Mouse (Mus musculus) MEL (cell line): ENCODE data around the gene Tmem184c. TPM values are rescaled to one million over a fixed set of nuclear protein-coding genes. Genes with fewer than 3 reads are reported as not detected.

Experiments
- DNase-seq: peaks from one replicate; pipeline ENCODE4 v3.0.0; 2011; ENCODE audit warnings: low read depth, low spot score
- H3K27ac ChIP-seq: 2 replicates; pipeline ENCODE4 v1.5.1; 2012; ENCODE audit warnings: low read depth, mild to moderate bottlenecking, control low read depth, low read length, moderate library complexity; ENCODE audit not compliant: control insufficient read depth
- H3K27me3 ChIP-seq, 2 experiments: fragments of 150-350 bp in 1 of 2; sonication (generic) in 1 of 2; 2 replicates each; pipeline ENCODE4 v1.6.1; 2012; ENCODE audit warnings: low read length in 2 of 2, mild to moderate bottlenecking in 2 of 2, improper control_type of control experiment in 1 of 2, moderate library complexity in 1 of 2; ENCODE audit not compliant: insufficient read depth in 2 of 2, control insufficient read depth in 1 of 2
- H3K36me3 ChIP-seq, 2 experiments: 2 replicates each; pipeline ENCODE4 v1.6.1; 2012 to 2014; ENCODE audit warnings: low read length in 2 of 2, improper control_type of control experiment in 1 of 2, inconsistent platforms in 1 of 2, mild to moderate bottlenecking in 1 of 2; ENCODE audit not compliant: insufficient read depth in 2 of 2, control insufficient read depth in 1 of 2
- H3K4me1 ChIP-seq, 2 experiments: fragments of 150-350 bp in 1 of 2; sonication (generic) in 1 of 2; 2 replicates each; pipeline ENCODE4 v1.6.1; 2012; ENCODE audit warnings: low read length in 2 of 2, improper control_type of control experiment in 1 of 2, mild to moderate bottlenecking in 1 of 2; ENCODE audit not compliant: insufficient read depth in 2 of 2, control insufficient read depth in 1 of 2
- H3K4me3 ChIP-seq, 2 experiments: fragments of 150-350 bp in 1 of 2; sonication (generic) in 1 of 2; 2 replicates each; pipeline ENCODE4 v1.5.1; 2012; ENCODE audit warnings: low read depth in 2 of 2, low read length in 2 of 2, mild to moderate bottlenecking in 2 of 2, moderate library complexity in 2 of 2, control low read depth in 1 of 2, improper control_type of control experiment in 1 of 2; ENCODE audit not compliant: control insufficient read depth in 1 of 2, insufficient read depth in 1 of 2
- H3K79me2 ChIP-seq: 2 replicates; pipeline ENCODE4 v1.6.1; 2012; ENCODE audit warnings: mild to moderate bottlenecking, low read length, moderate library complexity; ENCODE audit not compliant: control insufficient read depth, poor library complexity, insufficient read depth
- H3K9ac ChIP-seq: 2 replicates; pipeline ENCODE4 v1.6.1; 2012; ENCODE audit warnings: low read depth, mild to moderate bottlenecking, control low read depth, low read length, moderate library complexity; ENCODE audit not compliant: control insufficient read depth, poor library complexity, severe bottlenecking
- H3K9me3 ChIP-seq: fragments of 150-350 bp; sonication (generic); replicated peaks from 2 replicates; pipeline ENCODE4 v1.6.1; 2012; ENCODE audit warnings: mild to moderate bottlenecking, low read length, improper control_type of control experiment, moderate library complexity; ENCODE audit not compliant: insufficient read depth
- CHD1 ChIP-seq: IDR thresholded peaks from 2 replicates; pipeline ENCODE4 v1.6.1; 2012; ENCODE audit warnings: low read depth, mild to moderate bottlenecking, inconsistent platforms, low read length, improper control_type of control experiment
- CHD2 ChIP-seq: IDR thresholded peaks from 2 replicates; pipeline ENCODE4 v1.6.1; 2011; ENCODE audit warnings: low read length, improper control_type of control experiment
- CTCF ChIP-seq, 3 experiments: IDR thresholded peaks in 2 of 3; conservative IDR thresholded peaks in 1 of 3; 2 replicates each; pipeline ENCODE4 v1.5.1; 2011 to 2012; ENCODE audit warnings: low read length in 3 of 3, low read depth in 2 of 3, mild to moderate bottlenecking in 2 of 3, improper control_type of control experiment in 1 of 3, inconsistent platforms in 1 of 3, mixed read lengths in 1 of 3, moderate library complexity in 1 of 3; ENCODE audit not compliant: control insufficient read depth in 1 of 3, insufficient read depth in 1 of 3, poor library complexity in 1 of 3, severe bottlenecking in 1 of 3
- E2F4 ChIP-seq: IDR thresholded peaks from 2 replicates; pipeline ENCODE4 v1.6.1; 2011; ENCODE audit warnings: low read depth, low read length, improper control_type of control experiment, borderline replicate concordance
- GABPA ChIP-seq: IDR thresholded peaks from 2 replicates; pipeline ENCODE4 v1.6.1; 2012; ENCODE audit warnings: low read depth, mild to moderate bottlenecking, inconsistent platforms, low read length, improper control_type of control experiment, moderate library complexity
- GATA1 ChIP-seq: IDR thresholded peaks from 2 replicates; pipeline ENCODE4 v1.6.1; 2011; ENCODE audit warnings: low read depth, low read length, improper control_type of control experiment
- MAFK ChIP-seq: IDR thresholded peaks from 2 replicates; pipeline ENCODE4 v1.6.1; 2011; ENCODE audit warnings: low read depth, mild to moderate bottlenecking, low read length, improper control_type of control experiment, borderline replicate concordance
- MAX ChIP-seq: IDR thresholded peaks from 2 replicates; pipeline ENCODE4 v1.6.1; 2011; ENCODE audit warnings: low read length, improper control_type of control experiment
- MYB ChIP-seq: IDR thresholded peaks from 2 replicates; pipeline ENCODE4 v1.6.1; 2011; ENCODE audit warnings: mild to moderate bottlenecking, low read depth, low read length, improper control_type of control experiment
- NRF1 ChIP-seq: IDR thresholded peaks from 2 replicates; pipeline ENCODE4 v1.6.1; 2014; ENCODE audit warnings: low read depth, mild to moderate bottlenecking, inconsistent platforms, low read length, improper control_type of control experiment, moderate library complexity; ENCODE audit not compliant: poor library complexity, insufficient read depth, severe bottlenecking
- POLR2A ChIP-seq, 2 experiments: IDR thresholded peaks; 2 replicates each; pipeline ENCODE4 v1.6.1; 2011 to 2012; ENCODE audit warnings: low read length in 2 of 2, mild to moderate bottlenecking in 2 of 2, control low read depth in 1 of 2, improper control_type of control experiment in 1 of 2, low read depth in 1 of 2, moderate library complexity in 1 of 2; ENCODE audit not compliant: control insufficient read depth in 1 of 2, insufficient read depth in 1 of 2, poor library complexity in 1 of 2
- POLR2AphosphoS2 ChIP-seq: IDR thresholded peaks from 2 replicates; pipeline ENCODE4 v1.6.1; 2011; ENCODE audit warnings: low read length, improper control_type of control experiment
- POLR2AphosphoS5 ChIP-seq: IDR thresholded peaks from 2 replicates; pipeline ENCODE4 v1.6.1; 2012; ENCODE audit warnings: low read depth, borderline replicate concordance, mild to moderate bottlenecking, inconsistent platforms, low read length, moderate library complexity, mixed read lengths
- RAD21 ChIP-seq: IDR thresholded peaks from 2 replicates; pipeline ENCODE4 v1.6.1; 2011; ENCODE audit warnings: mild to moderate bottlenecking, low read depth, low read length, improper control_type of control experiment
- RCOR1 ChIP-seq: IDR thresholded peaks from 2 replicates; pipeline ENCODE4 v1.6.1; 2012; ENCODE audit warnings: low read depth, mild to moderate bottlenecking, inconsistent platforms, low read length, improper control_type of control experiment
- SIN3A ChIP-seq: IDR thresholded peaks from 2 replicates; pipeline ENCODE4 v1.6.1; 2012; ENCODE audit warnings: low read length, improper control_type of control experiment, inconsistent platforms
- SMC3 ChIP-seq: IDR thresholded peaks from 2 replicates; pipeline ENCODE4 v1.6.1; 2011; ENCODE audit warnings: low read depth, low read length, improper control_type of control experiment
- TAL1 ChIP-seq: IDR thresholded peaks from 2 replicates; pipeline ENCODE4 v1.6.1; 2012; ENCODE audit warnings: mild to moderate bottlenecking, inconsistent platforms, low read length, moderate library complexity, mixed read lengths
- TCF12 ChIP-seq: IDR thresholded peaks from 2 replicates; pipeline ENCODE4 v1.6.1; 2014; ENCODE audit warnings: low read depth, mild to moderate bottlenecking, inconsistent platforms, low read length, improper control_type of control experiment, moderate library complexity
- UBTF ChIP-seq: IDR thresholded peaks from 2 replicates; pipeline ENCODE4 v1.6.1; 2012; ENCODE audit warnings: low read depth, mild to moderate bottlenecking, inconsistent platforms, low read length, improper control_type of control experiment, moderate library complexity, borderline replicate concordance; ENCODE audit not compliant: insufficient read depth
- USF1 ChIP-seq: IDR thresholded peaks from 2 replicates; pipeline ENCODE4 v1.6.1; 2014; ENCODE audit warnings: low read depth, mild to moderate bottlenecking, inconsistent platforms, low read length, improper control_type of control experiment, moderate library complexity
- ZKSCAN1 ChIP-seq: IDR thresholded peaks from 2 replicates; pipeline ENCODE4 v1.6.1; 2012; ENCODE audit warnings: low read depth, mild to moderate bottlenecking, inconsistent platforms, low read length, improper control_type of control experiment, moderate library complexity
- ZNF384 ChIP-seq: IDR thresholded peaks from 2 replicates; pipeline ENCODE4 v1.6.1; 2012; ENCODE audit warnings: low read depth, mild to moderate bottlenecking, inconsistent platforms, low read length, improper control_type of control experiment
- polyA plus RNA-seq, 2 experiments: library from polyadenylated mRNA; stranded (reverse) in 1 of 2; unstranded in 1 of 2; fragments of >175 nt in 1 of 2; fragments of >200 nt in 1 of 2; gene quantifications; 2 replicates each; pipeline versions ENCODE4 v1.2.1 to v1.2.4; 2012; ENCODE audit warnings: low replicate concordance in 2 of 2, low read depth in 1 of 2; ENCODE audit not compliant: insufficient read length in 2 of 2, insufficient read depth in 1 of 2, missing spikeins in 1 of 2
- total RNA-seq: library from RNA; depleted of rRNA; stranded (reverse); fragments of 300-350 nt; gene quantifications from 2 replicates; pipeline ENCODE4 v1.2.3, GENCODE M21; 2012

The Tmem184c gene
- total and polyA plus RNA-seq, 3 experiments, result 8.5 to 11.3 TPM; not detected in 1

DNA sequence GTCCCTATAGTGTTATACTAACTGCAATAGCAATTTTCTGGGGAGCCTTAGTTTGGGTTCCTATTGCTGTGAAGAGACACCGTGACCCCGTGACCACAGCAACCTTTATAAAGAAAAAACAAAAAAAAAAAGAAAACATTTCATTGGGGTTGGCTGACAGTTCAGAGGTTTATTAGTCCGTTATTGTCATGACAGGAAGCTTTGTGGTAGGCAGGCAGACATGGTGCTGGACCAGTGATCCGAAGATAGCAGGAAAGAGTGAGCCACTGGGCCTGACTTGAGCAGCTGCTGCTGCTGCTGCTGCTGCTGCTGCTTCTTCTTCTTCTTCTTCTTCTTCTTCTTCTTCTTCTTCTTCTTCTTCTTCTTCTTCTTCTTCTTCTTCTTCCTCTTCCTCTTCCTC lies 26.3 kb downstream of the Tmem184c start:
- no peaks in the 10 kb centered on the region; a peak in 2 of 4 replicates for H3K36me3 ChIP-seq
- H3K9ac ChIP-seq, result no peak overlapping the region
- H3K4me3 ChIP-seq, result no peak overlapping the region
- H3K27me3 ChIP-seq, result no peaks in the 10 kb centered on the region
- no peaks in the 10 kb centered on the region for H3K79me2 ChIP-seq
- no peak overlapping the region for H3K27ac ChIP-seq
- TF ChIP-seq RCOR1 (no peak), ZKSCAN1 (no peak), CTCF (IDR thresholded peaks at IDR 0.05 in 2 of 3, conservative IDR thresholded peaks at IDR 0.05 in 1 of 3; ENCODE audit: control insufficient read depth in 1 of 3, insufficient read depth in 1 of 3, low read depth in 2 of 3, low read length in 3 of 3, poor library complexity in 1 of 3, severe bottlenecking in 1 of 3) (no peak), MAX (no peak), SIN3A (no peak), MAFK (no peak), E2F4 (no peak), ZNF384 (no peak), POLR2AphosphoS2 (no peak), POLR2A (IDR thresholded peaks at IDR 0.05; ENCODE audit: control insufficient read depth in 1 of 2, insufficient read depth in 1 of 2, low read depth in 1 of 2, low read length in 2 of 2, poor library complexity in 1 of 2) (no peak), TAL1 (no peak), USF1 (no peak), GATA1 (no peak), MYB (no peak)
- TF ChIP-seq, all 39 proteins: peak for 0
- no peaks in the 10 kb centered on the region for H3K9me3 ChIP-seq
- H3K4me1 ChIP-seq, result no peaks in the 10 kb centered on the region
- DNase-seq, result no peak

DNA sequence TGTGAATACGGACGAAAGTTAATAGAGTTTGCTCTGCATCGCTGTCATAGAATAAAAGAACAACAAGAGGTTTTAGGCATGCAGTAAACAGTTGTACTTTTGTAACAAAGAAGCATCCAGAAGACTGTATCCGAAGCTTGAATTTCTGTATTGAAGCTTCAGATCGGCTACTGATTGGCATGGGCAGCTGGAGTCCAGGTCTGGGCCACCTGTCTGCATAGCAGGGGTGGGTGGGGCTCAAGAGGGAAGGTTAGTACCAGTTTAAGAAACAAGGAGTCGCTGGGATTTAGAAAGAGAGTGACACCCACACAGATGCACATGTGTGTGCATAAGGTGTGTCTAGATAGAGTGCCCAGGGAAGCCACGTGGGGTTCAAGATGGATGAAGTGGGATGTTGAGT lies 32.8 kb downstream of the Tmem184c start:
- peaks cover 0 to 3% of the 10 kb centered on the region in 2 experiments; a peak in 2 of 4 replicates for H3K36me3 ChIP-seq
- no peak for DNase-seq

GRCm38 (mm10) chr8:77574229-77574628 lies 36.3 kb downstream of the Tmem184c start:
- H3K27me3 ChIP-seq, result no peaks in the 10 kb centered on the region
- H3K4me3 ChIP-seq, result no peak overlapping the region
- no peaks in the 10 kb centered on the region; the same call in 1 of the 2 replicates for H3K79me2 ChIP-seq
- H3K9ac ChIP-seq, result no peak overlapping the region
- H3K9me3 ChIP-seq, result no peaks in the 10 kb centered on the region
- peak; percentile 11 for DNase-seq
- no peak overlapping the region for H3K27ac ChIP-seq
- no peaks in the 10 kb centered on the region for H3K4me1 ChIP-seq
- TF ChIP-seq TAL1, result no peak
- no peak for TF ChIP-seq NRF1
- TF ChIP-seq CHD1, result no peak
- no peak for TF ChIP-seq GATA1
- TF ChIP-seq GABPA, result no peak
- TF ChIP-seq CTCF (IDR thresholded peaks at IDR 0.05 in 2 of 3, conservative IDR thresholded peaks at IDR 0.05 in 1 of 3; ENCODE audit: control insufficient read depth in 1 of 3, insufficient read depth in 1 of 3, low read depth in 2 of 3, low read length in 3 of 3, poor library complexity in 1 of 3, severe bottlenecking in 1 of 3), result peak in 2 of 3 experiments; percentile 40 to 41; a peak in 4 of 6 replicates
- TF ChIP-seq UBTF, result no peak
- TF ChIP-seq TCF12, result no peak
- no peak for TF ChIP-seq MAX
- TF ChIP-seq SMC3, result peak; percentile 31; the same call in 1 of the 2 replicates
- no peak for TF ChIP-seq RCOR1
- no peak for TF ChIP-seq POLR2A (IDR thresholded peaks at IDR 0.05; ENCODE audit: control insufficient read depth in 1 of 2, insufficient read depth in 1 of 2, low read depth in 1 of 2, low read length in 2 of 2, poor library complexity in 1 of 2)
- TF ChIP-seq POLR2AphosphoS2, result no peak
- no peak for TF ChIP-seq RAD21
- no peak for TF ChIP-seq POLR2AphosphoS5
- no peak for TF ChIP-seq CHD2
- peaks cover 0 to 5% of the 10 kb centered on the region in 2 experiments; a peak in 2 of 4 replicates for H3K36me3 ChIP-seq

More for the DNA sequence above, 32.8 kb downstream of the Tmem184c start:
- Histone ChIP-seq H3K27ac (no peak overlapping the region), H3K9me3 (no peaks in the 10 kb centered on the region), H3K79me2 (no peaks in the 10 kb centered on the region; the same call in 1 of the 2 replicates), H3K9ac (no peak overlapping the region)
- no peak for TF ChIP-seq MAFK
- TF ChIP-seq, all 39 proteins: peak for 0
- no peaks in the 10 kb centered on the region for H3K4me1 ChIP-seq
- H3K4me3 ChIP-seq, result no peak overlapping the region
- no peaks in the 10 kb centered on the region for H3K27me3 ChIP-seq
